Mouse (Mus musculus) liver, embryonic 14.5 days (tissue): ENCODE data around the gene Phf3.

Experiments
- CTCF ChIP-seq: IDR thresholded peaks from 2 replicates; pipeline ENCODE4 v1.5.1; 2016; ENCODE audit warnings: antibody characterized with exemption, low read depth, control low read depth
- EP300 ChIP-seq: IDR thresholded peaks from 2 replicates; pipeline ENCODE4 v1.6.1; 2016; ENCODE audit warnings: antibody characterized with exemption, low read depth

GRCm38 (mm10) chr1:30790220-30790619, 83.5 kb downstream of the Phf3 start:
- TF ChIP-seq CTCF (no peak), EP300 (no peak)
